Mouse (Mus musculus) midbrain, postnatal 0 days (tissue): Measurements from ENCODE around the gene Trmt1. TPM values are rescaled to one million over a fixed set of nuclear protein-coding genes. Genes with fewer than 3 reads are reported as not detected.

Experiments used
- ATAC-seq: fragments of 200-750 bp; cut with Nextera tagmentation; 2 replicates; pipeline ENCODE4 v1.8.0; 2017; ENCODE audit warnings: moderate number of reproducible peaks, mild to moderate bottlenecking, moderate TSS enrichment, moderate library complexity; ENCODE audit not compliant: low FRiP score
- DNase-seq: peaks from one replicate; pipeline ENCODE4 v3.0.0-alpha.2; 2015; ENCODE audit warnings: low spot score
- H3K27ac ChIP-seq: fragments of 300-500 bp; sonication (generic); 2 replicates; pipeline ENCODE4 v1.5.1; 2014; ENCODE audit warnings: low read depth, mild to moderate bottlenecking, low read length, mixed read lengths
- H3K27me3 ChIP-seq: fragments of 300-500 bp; sonication (generic); 2 replicates; pipeline ENCODE4 v1.6.1; 2014; ENCODE audit warnings: low read length, control low read depth, mixed read lengths; ENCODE audit not compliant: insufficient read depth
- H3K36me3 ChIP-seq: fragments of 300-500 bp; sonication (generic); 2 replicates; pipeline ENCODE4 v1.6.1; 2014; ENCODE audit warnings: low read length, control low read depth, mixed read lengths; ENCODE audit not compliant: insufficient read depth
- H3K4me1 ChIP-seq: fragments of 300-500 bp; sonication (generic); 2 replicates; pipeline ENCODE4 v1.6.1; 2014; ENCODE audit warnings: mild to moderate bottlenecking, control low read depth, antibody characterized with exemption, low read length, mixed read lengths; ENCODE audit not compliant: insufficient read depth
- H3K4me2 ChIP-seq: fragments of 300-500 bp; sonication (generic); 2 replicates; pipeline ENCODE4 v1.6.1; 2014; ENCODE audit warnings: low read depth, mild to moderate bottlenecking, low read length, mixed read lengths; ENCODE audit not compliant: poor library complexity, severe bottlenecking
- H3K4me3 ChIP-seq: fragments of 300-500 bp; sonication (generic); 2 replicates; pipeline ENCODE4 v1.5.1; 2014; ENCODE audit warnings: low read depth, mild to moderate bottlenecking, low read length, moderate library complexity
- H3K9ac ChIP-seq: fragments of 300-500 bp; sonication (generic); replicated peaks from 2 replicates; pipeline ENCODE4 v1.6.1; 2014; ENCODE audit warnings: mild to moderate bottlenecking, low read length, moderate library complexity, mixed read lengths; ENCODE audit not compliant: poor library complexity, severe bottlenecking
- H3K9me3 ChIP-seq: fragments of 300-500 bp; sonication (generic); 2 replicates; pipeline ENCODE4 v1.6.1; 2016; ENCODE audit warnings: low read length, control low read depth
- CTCF ChIP-seq: IDR thresholded peaks from 2 replicates; pipeline ENCODE4 v1.5.1; 2016; ENCODE audit warnings: antibody characterized with exemption, mild to moderate bottlenecking
- WGBS: fragments of 180-500 bp; shearing (Covaris S2); extraction: QIAGEN DNeasy Blood & Tissue Kit; methylation state at CpG from one replicate; pipeline ENCODE4 v1.1.7; 2014; 5-methylcytosine and 5-hydroxymethylcytosine counted together
- polyA plus RNA-seq: library from polyadenylated mRNA; unstranded; fragments of >200 nt; fragmentation: Nextera tagmentation; extraction: Ambion mirVana; gene quantifications from 2 replicates; pipeline ENCODE4 v1.2.1, GENCODE M21; 2015
- total RNA-seq: library from RNA; depleted of rRNA; stranded (reverse); fragments of >200 nt; gene quantifications from 2 replicates; pipeline ENCODE4 v1.2.3, GENCODE M21; 2014

Trmt1 gene
- total and polyA plus RNA-seq, 2 experiments from 2014 or later, result 74.2 to 99.5 TPM

DNA sequence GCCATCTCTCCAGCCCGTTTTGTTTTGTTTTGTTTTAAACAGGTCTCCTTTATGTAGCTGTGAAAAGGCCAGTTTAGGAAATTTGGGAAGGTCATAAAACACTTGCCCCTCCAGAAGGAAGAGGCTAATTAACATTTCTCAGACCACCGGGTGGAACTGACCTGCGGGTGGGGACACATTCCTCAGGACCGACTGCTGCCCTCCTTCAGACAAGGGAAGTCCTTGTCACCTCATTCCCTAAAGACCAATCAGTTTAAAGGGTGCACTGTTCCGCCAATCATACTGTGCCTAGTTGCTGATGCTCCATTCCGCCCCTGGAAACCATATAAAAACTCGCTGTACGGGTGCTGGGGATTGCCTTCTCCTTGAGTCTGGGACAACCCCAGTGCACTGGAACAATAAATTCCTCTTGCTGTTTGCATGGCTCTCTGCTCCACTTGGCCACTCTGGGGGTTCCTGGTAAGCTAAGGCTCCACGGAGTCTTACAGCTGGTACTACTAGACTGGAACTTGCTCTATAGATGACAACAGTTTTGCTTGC is 32.9 kb upstream of the Trmt1 start:
- TF ChIP-seq CTCF, result no peak
- Histone ChIP-seq H3K36me3 (no peaks in the 10 kb centered on the region), H3K9me3 (no peaks in the 10 kb centered on the region), H3K4me3 (no peak overlapping the region), H3K4me2 (no peak overlapping the region), H3K9ac (no peak overlapping the region), H3K27ac (no peak overlapping the region), H3K4me1 (peaks cover 11% of the 10 kb centered on the region; the same call in 1 of the 2 replicates), H3K27me3 (peaks cover 6% of the 10 kb centered on the region; the same call in 1 of the 2 replicates)
- DNase-seq, result no peak
- no peak for ATAC-seq
- WGBS, result 70% methylated on average over 9 of the region's 9 CpGs

- Histone ChIP-seq H3K4me2 (no peak overlapping the region), H3K9me3 (no peaks in the 10 kb centered on the region), H3K27ac (0 out of 2 replicates have a peak overlapping the region, but pooled peaks have one; percentile 27), H3K4me3 (no peak overlapping the region), H3K27me3 (peaks cover 6% of the 10 kb centered on the region; the same call in 1 of the 2 replicates), H3K9ac (no peak overlapping the region), H3K36me3 (no peaks in the 10 kb centered on the region), H3K4me1 (peaks cover 11% of the 10 kb centered on the region; the same call in 1 of the 2 replicates)
- peak; percentile 38 for TF ChIP-seq CTCF
- ATAC-seq (no peak), DNase-seq (no peak)
- 37% methylated on average over 4 of the region's 4 CpGs for WGBS
Observed at GRCm38 (mm10) chr8:84654597-84654996, 31.5 kb upstream of the Trmt1 start.

DNA sequence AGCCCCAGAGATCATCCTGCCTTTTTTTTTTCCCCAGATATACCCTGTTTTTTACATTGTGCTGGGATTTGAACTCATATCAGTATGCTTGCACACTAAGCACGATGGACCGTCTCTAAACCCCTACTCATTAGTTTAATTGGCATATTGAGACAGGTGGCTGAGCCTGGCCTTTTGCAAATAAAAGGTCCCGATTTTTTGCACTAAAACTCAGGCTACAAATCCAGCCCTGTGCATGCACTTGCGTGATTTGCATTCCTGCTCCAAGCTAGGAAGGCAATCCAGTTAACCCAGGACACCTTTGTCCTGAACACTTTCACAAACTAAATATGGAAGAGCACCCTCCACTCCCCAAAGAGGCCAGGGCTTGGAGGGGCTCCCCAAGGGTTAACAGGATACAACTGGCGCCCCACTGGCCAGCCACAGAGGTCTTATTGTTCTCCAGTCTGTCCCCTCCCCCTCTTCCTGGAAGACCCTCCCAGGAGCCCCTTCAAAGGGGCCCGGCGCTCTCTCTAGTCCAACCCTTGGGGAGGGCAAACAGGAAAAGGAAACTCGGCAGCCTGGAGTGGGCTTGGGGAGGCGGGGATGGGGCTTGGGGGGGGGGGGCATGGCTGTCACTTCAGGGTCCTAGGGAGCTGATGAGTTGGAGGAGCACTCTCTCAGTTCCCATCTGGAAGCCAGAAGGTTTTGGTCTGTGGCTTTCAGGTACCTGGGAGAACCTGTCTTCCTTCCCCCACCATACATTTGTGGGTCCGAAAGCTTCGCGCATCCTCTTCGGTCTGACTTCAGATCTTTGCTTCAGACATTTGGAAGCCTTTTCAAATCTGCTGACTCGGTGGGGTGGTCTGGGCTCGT is 30.5 kb upstream of the Trmt1 start:
- Histone ChIP-seq H3K4me3 (peak overlapping the region; percentile 25), H3K9ac (no peak overlapping the region; the same call in 1 of the 2 replicates), H3K27me3 (peaks cover 9% of the 10 kb centered on the region; the same call in 1 of the 2 replicates), H3K4me1 (peaks cover 11% of the 10 kb centered on the region; the same call in 1 of the 2 replicates), H3K27ac (peak overlapping the region; percentile 27), H3K9me3 (no peaks in the 10 kb centered on the region), H3K36me3 (no peaks in the 10 kb centered on the region), H3K4me2 (peak overlapping the region; percentile 46)
- peak; percentile 72 for ATAC-seq
- DNase-seq, result peak; percentile 82
- no peak for TF ChIP-seq CTCF
- WGBS, result 5% methylated on average over 14 of the region's 15 CpGs

DNA sequence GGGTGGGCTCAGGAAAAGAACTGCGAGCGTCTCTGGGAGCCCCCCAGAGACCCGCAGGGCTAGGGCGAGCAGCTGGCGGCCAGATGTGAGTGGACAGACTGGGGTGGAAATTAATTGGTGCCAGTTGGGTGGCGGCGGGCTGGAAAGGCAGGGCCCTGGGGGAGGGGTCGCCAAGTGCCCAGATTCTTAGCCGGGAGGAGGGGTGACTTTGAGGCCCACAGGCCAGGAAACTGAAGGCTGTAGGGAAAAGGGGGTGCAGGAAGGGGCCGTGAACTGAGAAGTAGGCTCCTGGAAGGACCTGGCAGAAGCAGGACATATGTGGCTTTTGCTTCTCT is 29.9 kb upstream of the Trmt1 start:
- no peak overlapping the region; the same call in 1 of the 2 replicates for H3K9ac ChIP-seq
- no peak for DNase-seq
- H3K4me2 ChIP-seq, result peak overlapping the region; percentile 46
- peak overlapping the region; percentile 27 for H3K27ac ChIP-seq
- no peak for TF ChIP-seq CTCF
- H3K4me3 ChIP-seq, result peak overlapping the region; percentile 25
- H3K36me3 ChIP-seq, result no peaks in the 10 kb centered on the region
- H3K4me1 ChIP-seq, result peaks cover 11% of the 10 kb centered on the region; the same call in 1 of the 2 replicates
- H3K9me3 ChIP-seq, result no peaks in the 10 kb centered on the region
- 2% methylated on average over 10 of the region's 10 CpGs for WGBS
- H3K27me3 ChIP-seq, result peaks cover 9% of the 10 kb centered on the region; the same call in 1 of the 2 replicates
- no peak for ATAC-seq

DNA sequence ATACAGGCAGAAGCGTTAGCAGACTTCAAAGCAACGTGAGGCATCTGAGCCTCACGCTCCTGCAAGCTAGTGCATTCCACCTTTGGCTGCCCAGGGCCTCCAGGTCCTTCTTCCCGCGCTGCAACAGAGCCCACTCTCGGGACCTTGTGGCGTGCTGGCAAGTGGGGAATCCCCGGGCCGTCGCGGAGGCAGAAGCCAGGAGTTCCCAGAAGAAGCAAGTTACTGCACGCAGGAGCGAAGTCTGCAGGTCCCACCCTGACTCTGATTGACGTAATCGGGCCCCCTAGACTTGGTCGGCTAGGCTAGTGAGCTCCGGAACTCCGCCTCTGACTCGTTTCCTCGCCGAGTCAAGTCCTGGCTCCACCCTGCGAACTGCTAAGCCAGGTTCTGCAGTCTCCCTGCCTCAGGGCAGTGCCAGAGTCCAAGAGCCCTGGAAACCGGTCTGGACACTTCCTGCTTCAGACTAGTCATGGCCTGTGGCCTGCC is 29.4 kb upstream of the Trmt1 start:
- H3K4me3 ChIP-seq, result peak overlapping the region; percentile 25
- peak overlapping the region; percentile 27; the same call in 1 of the 2 replicates for H3K27ac ChIP-seq
- no peak for TF ChIP-seq CTCF
- H3K9me3 ChIP-seq, result no peaks in the 10 kb centered on the region
- ATAC-seq, result no peak; the same call in 1 of the 2 replicates
- DNase-seq, result peak; percentile 34
- peak overlapping the region; percentile 46 for H3K4me2 ChIP-seq
- no peak overlapping the region for H3K9ac ChIP-seq
- H3K27me3 ChIP-seq, result peaks cover 9% of the 10 kb centered on the region; the same call in 1 of the 2 replicates
- peaks cover 11% of the 10 kb centered on the region; the same call in 1 of the 2 replicates for H3K4me1 ChIP-seq
- 4% methylated on average over 23 of the region's 23 CpGs for WGBS
- no peaks in the 10 kb centered on the region for H3K36me3 ChIP-seq
